Mouse (Mus musculus): ENCODE measurements at regions not wholly inside any gene's neighbourhood (a gene's known extent, or its start where the extent isn't known, plus 50 kb on each side); places are given as distances from the start of the nearest gene placed in this dataset.
A peak's percentile ranks its signal among the peaks of the same experiment; 100 is the strongest.

DNA sequence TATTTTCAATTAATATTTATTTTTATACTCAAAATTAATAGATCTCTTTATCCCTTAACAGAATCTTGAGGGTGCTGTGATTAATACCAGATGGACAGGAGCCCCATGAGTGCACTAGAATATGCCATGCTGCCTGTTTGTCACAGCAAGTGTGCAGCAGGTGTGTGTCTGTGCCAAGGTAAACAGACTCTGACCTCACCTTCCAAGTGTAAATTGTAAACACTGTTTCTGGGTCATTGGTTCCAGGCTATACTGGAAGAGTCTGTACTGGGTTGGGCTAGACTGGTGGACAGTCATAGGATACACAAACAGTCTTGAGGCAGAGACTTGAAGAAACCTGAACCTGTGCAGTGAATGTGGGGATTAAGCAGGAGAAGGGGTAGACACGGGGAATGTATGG, 422.2 kb downstream of the Gm21833 start:
- DNase-seq = no peak

DNA sequence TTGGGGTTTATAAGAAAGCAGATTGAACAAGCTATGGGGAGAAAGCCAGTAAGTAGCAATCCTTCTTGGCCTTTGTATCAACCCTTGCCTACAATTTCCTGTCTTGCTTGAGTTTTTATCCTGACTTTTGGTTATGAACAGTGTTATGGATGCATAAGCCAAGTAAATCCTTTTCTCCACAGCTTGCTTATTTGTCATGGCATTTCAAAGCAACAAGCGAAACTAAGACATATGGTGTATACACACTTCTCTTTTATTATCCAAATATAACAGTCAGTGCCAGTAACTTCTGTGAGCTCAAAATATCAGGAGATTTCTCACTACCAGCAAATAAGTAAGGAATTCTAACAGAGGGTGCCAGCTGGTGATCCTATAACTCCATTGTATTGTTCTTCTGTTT, 426.0 kb downstream of the Gm21833 start:
- no peak for DNase-seq

DNA sequence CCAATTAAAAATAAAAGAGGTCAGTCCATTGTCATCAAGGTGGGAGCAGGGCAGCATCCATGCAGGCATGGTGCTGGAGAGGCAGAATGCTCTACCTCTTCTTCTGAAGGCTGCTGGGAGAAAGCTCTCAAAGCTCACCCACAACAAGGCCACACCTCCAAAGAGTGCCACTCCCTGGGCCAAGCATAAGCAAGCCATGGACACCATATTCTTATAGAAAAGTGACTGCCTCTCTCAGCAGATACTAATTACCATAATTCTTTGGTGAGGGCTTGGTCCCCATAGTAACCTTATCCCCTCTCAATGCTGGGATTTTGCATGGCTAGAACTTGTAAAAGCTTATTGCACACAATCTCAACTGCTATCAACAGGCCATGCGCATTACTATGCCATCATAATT, 443.7 kb downstream of the Gm21833 start:
- DNase-seq = no peak

DNA sequence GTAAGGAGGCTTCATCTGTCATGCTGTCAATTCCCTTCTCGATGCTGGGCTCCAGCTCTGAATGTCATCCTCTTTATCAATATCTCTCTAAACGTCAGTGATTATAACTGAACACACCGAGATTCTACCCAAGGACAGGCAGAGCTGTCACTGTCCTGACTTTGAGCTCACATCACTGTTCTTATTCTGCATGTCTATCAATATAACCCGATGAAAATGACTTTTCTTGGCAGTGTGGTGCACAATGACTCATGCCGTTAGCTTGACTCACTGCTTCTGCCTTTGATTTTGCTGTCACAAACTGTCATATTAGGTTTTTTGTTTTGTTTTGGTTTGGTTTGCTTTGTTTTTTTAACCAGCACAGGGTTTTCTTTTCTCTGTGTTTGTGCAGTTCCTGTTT, 488.1 kb downstream of the Gm21833 start:
- DNase-seq = peak; percentile 0 to 5

DNA sequence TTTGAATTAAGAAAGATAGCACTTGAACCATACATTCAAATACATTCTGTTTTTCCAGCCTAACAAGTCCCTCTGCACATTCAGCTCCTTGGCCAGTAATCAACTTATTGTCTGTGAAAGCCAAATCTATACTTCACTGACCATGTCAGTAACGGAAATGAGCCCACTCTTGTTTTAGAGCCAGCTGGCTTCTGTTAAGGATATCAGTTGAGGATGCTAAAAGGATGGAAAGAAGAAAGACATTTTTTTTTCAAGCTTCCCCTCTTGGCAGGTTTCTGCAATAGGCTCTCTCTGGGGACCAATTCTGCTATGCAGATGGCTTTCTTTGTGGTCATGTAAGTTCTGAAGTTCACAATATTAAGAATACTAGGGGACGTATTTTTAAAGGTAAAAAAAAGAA, 498.6 kb downstream of the Gm21833 start:
- no peak for DNase-seq

DNA sequence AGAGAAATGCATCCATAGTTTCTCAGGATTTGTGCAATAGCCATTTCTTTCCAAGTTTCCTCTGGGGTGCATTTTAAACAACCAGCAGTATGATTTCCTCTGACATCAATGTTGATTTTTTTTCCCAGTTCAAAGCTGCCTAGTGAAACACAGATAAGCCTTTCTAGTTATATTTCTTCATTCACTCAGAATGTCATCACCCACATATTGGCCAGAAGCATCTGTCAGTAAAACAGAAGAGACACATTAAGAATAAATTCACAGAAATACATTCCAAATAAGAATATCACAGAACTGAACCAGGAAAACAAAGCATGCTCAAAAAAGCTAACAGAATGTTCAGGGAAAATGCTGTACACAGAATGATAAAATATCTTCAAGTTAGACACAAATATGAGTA, 522.9 kb downstream of the Gm21833 start:
- no peak for DNase-seq

DNA sequence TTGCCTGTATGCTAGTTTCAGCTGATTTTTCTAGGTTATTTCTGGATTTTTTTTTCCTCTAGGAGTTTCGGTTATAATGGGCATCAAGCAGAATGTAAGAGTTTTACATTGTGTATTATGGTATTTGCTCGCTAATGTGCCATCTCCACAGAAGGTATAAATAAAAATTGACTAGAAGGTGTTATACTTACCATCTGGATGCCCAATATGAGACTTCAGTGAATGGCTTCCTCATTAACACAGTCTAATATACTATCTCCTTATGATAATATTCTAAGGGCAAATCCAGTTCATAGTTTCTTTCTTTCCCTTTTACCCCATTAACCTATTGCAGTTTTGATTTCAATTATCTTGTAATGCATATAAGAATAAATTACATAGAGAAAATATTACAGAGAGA, 566.4 kb downstream of the Gm21833 start:
- DNase-seq = no peak

DNA sequence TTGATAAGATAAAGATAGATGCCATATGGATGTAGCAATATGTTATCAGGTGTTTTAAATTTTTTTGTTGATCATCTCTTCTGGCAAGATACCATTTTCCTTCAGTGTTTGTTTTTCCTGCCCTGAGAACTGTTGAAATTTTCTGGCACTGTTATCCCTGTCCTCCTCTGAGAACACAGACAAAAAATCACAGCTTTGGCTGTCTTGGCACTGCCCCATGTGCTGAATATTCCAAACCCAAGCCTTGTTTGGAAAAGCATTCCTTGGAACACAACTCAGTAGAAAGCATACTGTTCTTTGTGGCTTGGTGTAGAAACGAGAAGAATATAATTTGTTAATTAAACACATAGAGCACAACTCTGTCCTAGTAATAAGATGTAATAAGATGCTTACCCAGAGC, 592.5 kb downstream of the Gm21833 start:
- peak in 1 of 2 experiments; percentile 5 for DNase-seq

DNA sequence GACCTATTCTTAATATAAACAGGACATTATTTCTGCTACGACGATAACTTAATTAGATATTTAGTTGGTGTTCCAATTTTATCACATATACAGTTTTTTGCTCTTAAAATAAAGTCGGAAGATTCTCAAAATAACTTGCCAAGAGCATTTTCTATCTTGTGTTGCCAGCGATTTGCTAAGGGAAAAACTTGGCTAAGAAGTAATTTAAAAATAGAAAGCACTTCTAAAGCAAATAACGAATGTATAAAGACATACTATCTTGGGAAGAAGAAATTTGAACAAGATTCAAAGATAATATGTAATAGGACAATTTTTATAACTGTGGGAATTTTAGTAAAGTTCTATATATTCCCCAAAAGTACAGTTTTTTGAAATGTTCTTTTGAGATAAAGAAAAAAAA, 594.9 kb downstream of the Gm21833 start:
- no peak for DNase-seq
